Mouse (Mus musculus) CH12.LX (cell line): Measurements from ENCODE around the gene Nrbf2. TPM values are rescaled to one million over a fixed set of nuclear protein-coding genes. Genes with fewer than 3 reads are reported as not detected.

Experiments
- DNase-seq: peaks from one replicate; pipeline ENCODE4 v3.0.0-alpha.2; 2013; ENCODE audit errors: extremely low read depth
- H3K27ac ChIP-seq: 2 replicates; pipeline ENCODE4 v1.5.1; 2012; ENCODE audit warnings: low read depth, mild to moderate bottlenecking, control low read depth, moderate library complexity; ENCODE audit not compliant: insufficient read depth
- H3K27me3 ChIP-seq: replicated peaks from 2 replicates; pipeline ENCODE3; 2012; ENCODE audit warnings: inconsistent platforms
- H3K36me3 ChIP-seq, 2 experiments: replicated peaks in 1 of 2; 2 replicates each; pipeline versions ENCODE3 to v1.6.1; 2012; ENCODE audit warnings: inconsistent platforms in 1 of 2, low read length in 1 of 2, mild to moderate bottlenecking in 1 of 2, mixed read lengths in 1 of 2, moderate library complexity in 1 of 2; ENCODE audit not compliant: control insufficient read depth in 1 of 2, insufficient read depth in 1 of 2
- H3K4me1 ChIP-seq, 2 experiments: 2 replicates each; pipeline ENCODE4 v1.6.1; 2012; ENCODE audit warnings: inconsistent platforms in 1 of 2, moderate library complexity in 1 of 2; ENCODE audit not compliant: insufficient read depth in 2 of 2, control insufficient read depth in 1 of 2
- H3K4me2 ChIP-seq: 2 replicates; pipeline ENCODE4 v1.6.1; 2012; ENCODE audit warnings: low read depth, mild to moderate bottlenecking, control low read depth; ENCODE audit not compliant: poor library complexity, insufficient read depth, severe bottlenecking
- H3K4me3 ChIP-seq, 3 experiments: fragments of 150-350 bp in 1 of 3; sonication (generic) in 1 of 3; replicated peaks in 1 of 3; 2 replicates each; pipeline versions ENCODE3 to v1.5.1; 2011 to 2012; ENCODE audit warnings: low read depth in 2 of 3, low read length in 2 of 3, mild to moderate bottlenecking in 2 of 3, moderate library complexity in 2 of 3, control low read depth in 1 of 3, improper control_type of control experiment in 1 of 3, inconsistent platforms in 1 of 3, mixed read lengths in 1 of 3; ENCODE audit not compliant: poor library complexity in 1 of 3
- H3K79me2 ChIP-seq: replicated peaks from 2 replicates; pipeline ENCODE4 v1.6.1; 2012; ENCODE audit warnings: mild to moderate bottlenecking, moderate library complexity; ENCODE audit not compliant: control insufficient read depth, poor library complexity, insufficient read depth, severe bottlenecking; ENCODE audit errors: extremely low read depth
- H3K9ac ChIP-seq: 2 replicates; pipeline ENCODE4 v1.6.1; 2012; ENCODE audit warnings: low read depth, mild to moderate bottlenecking, control low read depth, moderate library complexity; ENCODE audit not compliant: insufficient read depth
- H3K9me3 ChIP-seq: replicated peaks from 2 replicates; pipeline ENCODE3; 2012; ENCODE audit warnings: low read length, inconsistent platforms, mixed read lengths
- BHLHE40 ChIP-seq: IDR thresholded peaks from 2 replicates; pipeline ENCODE4 v1.6.1; 2011; ENCODE audit warnings: mild to moderate bottlenecking, low read depth, low read length, improper control_type of control experiment
- CHD2 ChIP-seq: IDR thresholded peaks from 2 replicates; pipeline ENCODE4 v1.6.1; 2011; ENCODE audit warnings: low read length, improper control_type of control experiment
- ELF1 ChIP-seq: IDR thresholded peaks from 2 replicates; pipeline ENCODE4 v1.6.1; 2014; ENCODE audit warnings: low read depth, mild to moderate bottlenecking, inconsistent platforms, low read length, improper control_type of control experiment
- GABPA ChIP-seq: IDR thresholded peaks from 2 replicates; pipeline ENCODE4 v1.6.1; 2012; ENCODE audit warnings: low read depth, low read length, improper control_type of control experiment, inconsistent platforms; ENCODE audit not compliant: insufficient replicate concordance
- HCFC1 ChIP-seq: IDR thresholded peaks from 2 replicates; pipeline ENCODE4 v1.6.1; 2012; ENCODE audit warnings: low read depth, mild to moderate bottlenecking, inconsistent platforms, low read length, improper control_type of control experiment
- MAFK ChIP-seq: IDR thresholded peaks from 2 replicates; pipeline ENCODE4 v1.6.1; 2011; ENCODE audit warnings: low read length, improper control_type of control experiment; ENCODE audit not compliant: insufficient replicate concordance
- MAX ChIP-seq: IDR thresholded peaks from 2 replicates; pipeline ENCODE4 v1.6.1; 2011; ENCODE audit warnings: low read length, improper control_type of control experiment
- MAZ ChIP-seq: IDR thresholded peaks from 2 replicates; pipeline ENCODE4 v1.6.1; 2012; ENCODE audit warnings: low read depth, mild to moderate bottlenecking, inconsistent platforms, low read length, improper control_type of control experiment, moderate library complexity
- MXI1 ChIP-seq: IDR thresholded peaks from 2 replicates; pipeline ENCODE4 v1.6.1; 2011; ENCODE audit warnings: mild to moderate bottlenecking, low read depth, low read length, improper control_type of control experiment
- NELFE ChIP-seq: IDR thresholded peaks from 2 replicates; pipeline ENCODE4 v1.6.1; 2011; ENCODE audit warnings: low read depth, low read length, improper control_type of control experiment
- POLR2A ChIP-seq: IDR thresholded peaks from 2 replicates; pipeline ENCODE4 v1.6.1; 2011; ENCODE audit warnings: low read depth, mild to moderate bottlenecking, improper control_type of control experiment, low read length
- POLR2AphosphoS2 ChIP-seq: IDR thresholded peaks from 2 replicates; pipeline ENCODE4 v1.6.1; 2011; ENCODE audit warnings: low read depth, low read length, improper control_type of control experiment
- RAD21 ChIP-seq: IDR thresholded peaks from 2 replicates; pipeline ENCODE4 v1.6.1; 2011; ENCODE audit warnings: low read depth, mild to moderate bottlenecking, low read length, improper control_type of control experiment, moderate library complexity
- UBTF ChIP-seq: IDR thresholded peaks from 2 replicates; pipeline ENCODE4 v1.6.1; 2012; ENCODE audit warnings: low read depth, mild to moderate bottlenecking, inconsistent platforms, low read length, improper control_type of control experiment, moderate library complexity
- USF1 ChIP-seq: IDR thresholded peaks from 2 replicates; pipeline ENCODE4 v1.6.1; 2014; ENCODE audit warnings: low read depth, mild to moderate bottlenecking, inconsistent platforms, low read length, improper control_type of control experiment
- ZC3H11A ChIP-seq: IDR thresholded peaks from 2 replicates; pipeline ENCODE4 v1.6.1; 2012; ENCODE audit warnings: low read depth, mild to moderate bottlenecking, inconsistent platforms, low read length, improper control_type of control experiment
- ZKSCAN1 ChIP-seq: IDR thresholded peaks from 2 replicates; pipeline ENCODE4 v1.6.1; 2012; ENCODE audit warnings: low read depth, inconsistent platforms, low read length, improper control_type of control experiment, borderline replicate concordance
- dilution Hi-C: fragments of 300-500 bp; cut with MboI; formaldehyde crosslinking; loops from 2 replicates; pipeline ENCODE4 v1.14.3; 2020; ENCODE audit warnings: low sequenced_read_pairs; ENCODE audit not compliant: extremely low pct_unique_long_range_greater_than_20kb, extremely low pct_ligation_motif_present
- in situ Hi-C: fragments of 300-500 bp; cut with MboI; formaldehyde crosslinking; loops from 3 replicates; pipeline ENCODE4 v1.14.3; 2019; ENCODE audit warnings: low sequenced_read_pairs, low pct_ligation_motif_present, low pct_unique_long_range_greater_than_20kb, mixed read lengths
- polyA plus RNA-seq: library from polyadenylated mRNA; unstranded; fragments of >175 nt; gene quantifications from 2 replicates; pipeline ENCODE4 v1.2.1, GENCODE M21; 2012; ENCODE audit warnings: low read depth; ENCODE audit not compliant: insufficient read length
- total RNA-seq, 2 experiments: library from RNA; depleted of rRNA; stranded (reverse); fragments of 300-350 nt in 1 of 2; fragments of >200 nt in 1 of 2; gene quantifications; 2 replicates each; pipeline ENCODE4 v1.2.3; 2012 to 2014

Gene Nrbf2
- total and polyA plus RNA-seq, 3 experiments, result 16.6 to 33.0 (median 17.8) TPM

- no peaks in the 10 kb centered on the region for H3K4me1 ChIP-seq
- no peak overlapping the region for H3K4me2 ChIP-seq
- peaks cover 66 to 95% of the 10 kb centered on the region in 2 experiments for H3K36me3 ChIP-seq
- H3K9me3 ChIP-seq, result no peaks in the 10 kb centered on the region
- TF ChIP-seq NELFE, result no peak
- TF ChIP-seq MAX, result no peak
- no peak for TF ChIP-seq MAFK
- no peak for TF ChIP-seq ZC3H11A
- no peak for TF ChIP-seq CHD2
- no peak for TF ChIP-seq RAD21
- TF ChIP-seq POLR2AphosphoS2, result no peak
- no peak for TF ChIP-seq POLR2A
- TF ChIP-seq MXI1, result no peak
- TF ChIP-seq ELF1, result no peak
- TF ChIP-seq, all 38 proteins: peak for 0
- H3K27ac ChIP-seq, result no peak overlapping the region
- dilution Hi-C loops (no loop called here), in situ Hi-C loops (no loop called here)
- peaks cover 10% of the 10 kb centered on the region for H3K79me2 ChIP-seq
- no peaks in the 10 kb centered on the region for H3K27me3 ChIP-seq
- no peak for DNase-seq
- no peak overlapping the region for H3K4me3 ChIP-seq
- H3K9ac ChIP-seq, result no peak overlapping the region
Observed at GRCm38 (mm10) chr10:67253115-67253514, 32.0 kb downstream of the Nrbf2 start.

DNA sequence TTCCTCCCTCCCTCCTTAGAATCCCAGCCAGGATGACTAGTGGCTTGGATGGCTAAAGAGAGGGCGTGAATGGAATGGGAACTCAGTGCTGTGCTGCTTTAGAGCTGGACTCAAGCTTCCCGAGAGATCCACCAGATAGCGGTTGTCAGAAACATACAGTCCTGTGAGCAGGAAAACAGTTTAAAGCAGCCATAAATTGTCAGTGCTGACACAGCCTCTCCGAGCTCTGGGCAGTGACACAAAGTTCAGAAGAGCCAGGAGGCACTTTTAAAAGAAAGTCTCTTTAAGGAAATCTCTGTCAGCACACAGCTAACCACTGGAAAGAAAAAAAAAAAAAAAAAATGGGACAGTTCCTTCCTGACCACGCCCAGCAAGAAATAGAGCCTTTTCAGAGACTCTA is 32.8 kb downstream of the Nrbf2 start:
- in situ Hi-C loops, result no loop called here
- dilution Hi-C loops, result no loop called here
- DNase-seq, result no peak
- peaks cover 65 to 97% of the 10 kb centered on the region in 2 experiments for H3K36me3 ChIP-seq
- no peaks in the 10 kb centered on the region for H3K4me1 ChIP-seq
- H3K4me3 ChIP-seq, result no peak overlapping the region
- no peak overlapping the region for H3K27ac ChIP-seq
- no peak overlapping the region for H3K9ac ChIP-seq
- TF ChIP-seq NELFE, result no peak
- no peak for TF ChIP-seq MXI1
- no peak for TF ChIP-seq RAD21
- no peak for TF ChIP-seq POLR2AphosphoS2
- no peak for TF ChIP-seq ELF1
- TF ChIP-seq ZKSCAN1, result no peak
- no peak for TF ChIP-seq HCFC1
- no peak for TF ChIP-seq GABPA
- no peak for TF ChIP-seq UBTF
- H3K79me2 ChIP-seq, result peaks cover 10% of the 10 kb centered on the region
- no peaks in the 10 kb centered on the region for H3K9me3 ChIP-seq
- no peaks in the 10 kb centered on the region for H3K27me3 ChIP-seq
- no peak overlapping the region for H3K4me2 ChIP-seq

GRCm38 (mm10) chr10:67250846-67251245 is 34.3 kb downstream of the Nrbf2 start:
- no peaks in the 10 kb centered on the region for H3K4me1 ChIP-seq
- H3K4me2 ChIP-seq, result no peak overlapping the region
- H3K27me3 ChIP-seq, result no peaks in the 10 kb centered on the region
- peaks cover 18% of the 10 kb centered on the region for H3K79me2 ChIP-seq
- TF ChIP-seq USF1, result no peak
- TF ChIP-seq MAZ, result no peak
- TF ChIP-seq BHLHE40, result no peak
- no peak overlapping the region for H3K27ac ChIP-seq
- H3K4me3 ChIP-seq, result no peak overlapping the region
- in situ Hi-C loops, result no loop called here
- dilution Hi-C loops, result no loop called here
- H3K9me3 ChIP-seq, result no peaks in the 10 kb centered on the region
- H3K9ac ChIP-seq, result no peak overlapping the region
- DNase-seq, result no peak
- H3K36me3 ChIP-seq, result peaks cover 64 to 97% of the 10 kb centered on the region in 2 experiments
